Mouse (Mus musculus) heart, embryonic 14.5 days (tissue): ENCODE data around the gene Ttll8. TPM values are rescaled to one million over a fixed set of nuclear protein-coding genes. Genes with fewer than 3 reads are reported as not detected.

Experiments
- ATAC-seq: fragments of 200-750 bp; cut with Nextera tagmentation; 2 replicates; pipeline ENCODE4 v1.8.0; 2017; ENCODE audit warnings: low read depth, moderate TSS enrichment; ENCODE audit not compliant: insufficient number of reproducible peaks, insufficient read depth, low FRiP score
- H3K27ac ChIP-seq, 2 experiments: fragments of 200-500 bp in 1 of 2; fragments of 300-500 bp in 1 of 2; sonication (generic) in 1 of 2; replicated peaks in 1 of 2; 2 replicates each; pipeline ENCODE4 v1.5.1; 2012 to 2014; ENCODE audit warnings: low read depth in 2 of 2, low read length in 2 of 2, control low read depth in 1 of 2, mild to moderate bottlenecking in 1 of 2, mixed read lengths in 1 of 2; ENCODE audit not compliant: control insufficient read depth in 1 of 2, insufficient read depth in 1 of 2
- H3K27me3 ChIP-seq: fragments of 300-500 bp; sonication (generic); 2 replicates; pipeline ENCODE4 v1.6.1; 2014; ENCODE audit warnings: mild to moderate bottlenecking, low read length, control low read depth; ENCODE audit not compliant: control insufficient read depth, insufficient read depth
- H3K36me3 ChIP-seq: fragments of 300-500 bp; sonication (generic); 2 replicates; pipeline ENCODE4 v1.6.1; 2014; ENCODE audit warnings: mild to moderate bottlenecking, control low read depth, low read length, mixed read lengths; ENCODE audit not compliant: control insufficient read depth, insufficient read depth
- H3K4me1 ChIP-seq, 2 experiments: fragments of 200-500 bp in 1 of 2; fragments of 300-500 bp in 1 of 2; sonication (generic) in 1 of 2; 2 replicates each; pipeline ENCODE4 v1.6.1; 2012 to 2014; ENCODE audit warnings: low read length in 2 of 2, control low read depth in 1 of 2, mixed read lengths in 1 of 2; ENCODE audit not compliant: control insufficient read depth in 2 of 2, insufficient read depth in 2 of 2
- H3K4me2 ChIP-seq: fragments of 300-500 bp; sonication (generic); 2 replicates; pipeline ENCODE4 v1.6.1; 2014; ENCODE audit warnings: mild to moderate bottlenecking, low read length
- H3K4me3 ChIP-seq, 2 experiments: fragments of 200-500 bp in 1 of 2; fragments of 300-500 bp in 1 of 2; sonication (generic) in 1 of 2; 2 replicates each; pipeline ENCODE4 v1.5.1; 2012 to 2014; ENCODE audit warnings: low read length in 2 of 2, mild to moderate bottlenecking in 2 of 2, control low read depth in 1 of 2, low read depth in 1 of 2, moderate library complexity in 1 of 2; ENCODE audit not compliant: control insufficient read depth in 1 of 2, insufficient read depth in 1 of 2
- H3K9ac ChIP-seq: fragments of 300-500 bp; sonication (generic); 2 replicates; pipeline ENCODE4 v1.6.1; 2014; ENCODE audit warnings: mild to moderate bottlenecking, low read length
- H3K9me3 ChIP-seq: fragments of 300-500 bp; sonication (generic); 2 replicates; pipeline ENCODE4 v1.6.1; 2016; ENCODE audit warnings: low read length, control low read depth; ENCODE audit not compliant: control insufficient read depth
- WGBS: fragments of 180-500 bp; shearing (Covaris S2); extraction: QIAGEN DNeasy Blood & Tissue Kit; methylation state at CpG from one replicate; pipeline ENCODE4 v1.1.7; 2014; 5-methylcytosine and 5-hydroxymethylcytosine counted together
- polyA plus RNA-seq: library from polyadenylated mRNA; unstranded; fragments of >200 nt; fragmentation: Nextera tagmentation; extraction: Ambion mirVana; gene quantifications from 2 replicates; pipeline ENCODE4 v1.2.1, GENCODE M21; 2014

Ttll8 gene
- polyA plus RNA-seq, 1 experiment from 2014 or later, result not detected

DNA sequence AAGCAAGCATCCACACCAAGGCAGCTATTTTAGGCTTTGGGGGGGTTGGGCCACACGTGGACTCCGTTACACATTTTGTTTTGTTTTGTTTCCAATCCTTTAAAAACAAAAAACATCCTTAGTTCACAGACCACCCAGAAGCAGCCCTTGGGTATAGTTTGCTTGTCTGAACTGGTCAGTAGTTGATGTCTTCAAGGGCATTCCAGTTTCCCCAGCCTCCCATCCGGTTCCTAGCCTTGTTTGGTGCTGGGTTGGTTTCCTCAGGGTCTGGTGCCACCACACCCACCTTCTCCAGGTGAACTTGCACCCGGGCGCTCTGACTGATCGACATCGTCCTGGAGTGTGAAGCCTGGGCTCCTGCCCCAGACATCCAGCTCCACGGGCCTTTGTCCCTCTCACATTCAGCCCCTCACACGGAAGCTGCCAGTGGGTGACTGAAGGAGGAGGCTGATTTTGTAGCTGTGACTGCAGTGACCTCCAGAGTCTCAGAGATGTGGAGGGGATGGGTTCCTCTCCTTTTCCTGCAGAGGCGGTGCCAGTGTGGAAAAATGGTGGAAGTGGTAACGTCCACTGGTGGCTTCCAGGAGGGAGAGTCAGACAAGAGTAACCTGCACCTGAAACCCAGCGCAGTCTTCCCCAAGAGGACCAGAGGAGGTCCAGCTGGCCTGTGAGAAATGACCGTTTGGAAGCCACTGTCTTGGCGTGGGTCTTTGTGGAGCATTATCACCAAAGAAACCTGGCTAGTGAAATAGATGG is 50.0 kb downstream of the Ttll8 start:
- no peak overlapping the region for H3K9ac ChIP-seq
- no peak overlapping the region for H3K4me2 ChIP-seq
- H3K36me3 ChIP-seq, result no peaks in the 10 kb centered on the region
- WGBS, result 78% methylated on average over 14 of the region's 14 CpGs
- H3K27ac ChIP-seq, result no peak overlapping the region
- H3K4me1 ChIP-seq, result no peaks in the 10 kb centered on the region
- H3K4me3 ChIP-seq, result no peak overlapping the region
- H3K27me3 ChIP-seq, result no peaks in the 10 kb centered on the region
- no peak for ATAC-seq
- no peaks in the 10 kb centered on the region for H3K9me3 ChIP-seq

- no peak overlapping the region for H3K27ac ChIP-seq
- H3K4me1 ChIP-seq, result no peaks in the 10 kb centered on the region
- WGBS, result 63% methylated on average over 1 of the region's 1 CpGs
- no peaks in the 10 kb centered on the region for H3K9me3 ChIP-seq
- no peaks in the 10 kb centered on the region for H3K36me3 ChIP-seq
- ATAC-seq, result no peak
- no peak overlapping the region for H3K9ac ChIP-seq
- H3K4me3 ChIP-seq, result no peak overlapping the region
- H3K27me3 ChIP-seq, result no peaks in the 10 kb centered on the region
- H3K4me2 ChIP-seq, result no peak overlapping the region
Measured at GRCm38 (mm10) chr15:88903086-88903485, 51.1 kb downstream of the Ttll8 start.

- WGBS, result 82% methylated on average over 15 of the region's 15 CpGs
- no peak for ATAC-seq
- H3K4me3 ChIP-seq, result no peak overlapping the region
- H3K36me3 ChIP-seq, result no peaks in the 10 kb centered on the region
- no peaks in the 10 kb centered on the region for H3K27me3 ChIP-seq
- no peaks in the 10 kb centered on the region for H3K4me1 ChIP-seq
- no peak overlapping the region for H3K27ac ChIP-seq
- H3K9ac ChIP-seq, result no peak overlapping the region
- H3K9me3 ChIP-seq, result no peaks in the 10 kb centered on the region
- H3K4me2 ChIP-seq, result no peak overlapping the region
Measured at GRCm38 (mm10) chr15:88902200-88902875, 51.9 kb downstream of the Ttll8 start.

DNA sequence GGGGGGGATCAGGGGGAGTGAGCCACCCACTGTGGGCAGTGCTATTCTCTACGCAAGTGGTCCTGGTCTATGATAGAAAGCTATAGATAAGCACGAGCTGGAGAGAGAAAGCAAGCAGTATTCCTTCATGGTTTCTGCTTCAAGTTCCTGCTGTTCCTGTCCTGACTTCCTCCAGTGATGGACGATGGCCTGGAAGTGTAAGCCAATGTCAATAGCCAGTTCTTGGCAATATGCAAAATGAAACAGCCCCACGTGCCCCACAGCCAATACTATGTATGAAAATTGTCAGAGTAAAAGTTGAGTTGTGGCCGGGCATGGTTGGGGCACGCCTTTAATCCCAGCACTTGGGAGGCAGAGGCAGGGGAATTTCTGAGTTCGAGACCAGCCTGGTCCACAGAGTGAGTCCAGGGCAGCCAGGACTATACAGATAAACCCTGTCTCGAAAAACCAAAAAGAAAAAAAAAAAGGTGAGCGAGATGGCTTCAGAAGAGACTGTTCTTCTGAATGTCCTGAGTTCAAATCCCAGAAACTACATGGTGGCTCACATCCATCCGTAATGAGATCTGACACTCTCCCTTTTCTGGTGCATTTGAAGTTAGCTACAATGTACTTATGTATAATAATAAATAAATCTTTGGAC is 57.8 kb downstream of the Ttll8 start:
- no peaks in the 10 kb centered on the region for H3K9me3 ChIP-seq
- no peaks in the 10 kb centered on the region for H3K36me3 ChIP-seq
- H3K27me3 ChIP-seq, result 0 out of 2 replicates have a peak, but pooled peaks cover 7% of the 10 kb centered on the region
- ATAC-seq, result no peak
- WGBS, result 68% methylated on average over 10 of the region's 10 CpGs
- no peak overlapping the region for H3K4me3 ChIP-seq
- H3K4me1 ChIP-seq, result peaks cover under 1 to 1% of the 10 kb centered on the region in 2 experiments; a peak in 2 of 4 replicates
- no peak overlapping the region for H3K27ac ChIP-seq
- no peak overlapping the region for H3K4me2 ChIP-seq
- no peak overlapping the region for H3K9ac ChIP-seq

- no peak for ATAC-seq
- Histone ChIP-seq H3K27me3 (0 out of 2 replicates have a peak, but pooled peaks cover 7% of the 10 kb centered on the region), H3K4me1 (peaks cover 5 to 6% of the 10 kb centered on the region in 2 experiments), H3K36me3 (no peaks in the 10 kb centered on the region), H3K4me2 (no peak overlapping the region), H3K4me3 (no peak overlapping the region), H3K27ac (no peak overlapping the region), H3K9me3 (no peaks in the 10 kb centered on the region), H3K9ac (no peak overlapping the region)
- 85% methylated on average over 6 of the region's 6 CpGs for WGBS
Measured at GRCm38 (mm10) chr15:88895891-88896290, 58.3 kb downstream of the Ttll8 start.

- Histone ChIP-seq H3K9me3 (no peaks in the 10 kb centered on the region), H3K4me3 (no peak overlapping the region), H3K27me3 (0 out of 2 replicates have a peak, but pooled peaks cover 7% of the 10 kb centered on the region), H3K36me3 (no peaks in the 10 kb centered on the region), H3K27ac (no peak overlapping the region), H3K4me2 (no peak overlapping the region), H3K4me1 (peaks cover 6 to 11% of the 10 kb centered on the region in 2 experiments), H3K9ac (no peak overlapping the region)
- 58% methylated on average over 7 of the region's 7 CpGs for WGBS
- ATAC-seq, result no peak
Measured at GRCm38 (mm10) chr15:88895119-88895518, 59.1 kb downstream of the Ttll8 start.

DNA sequence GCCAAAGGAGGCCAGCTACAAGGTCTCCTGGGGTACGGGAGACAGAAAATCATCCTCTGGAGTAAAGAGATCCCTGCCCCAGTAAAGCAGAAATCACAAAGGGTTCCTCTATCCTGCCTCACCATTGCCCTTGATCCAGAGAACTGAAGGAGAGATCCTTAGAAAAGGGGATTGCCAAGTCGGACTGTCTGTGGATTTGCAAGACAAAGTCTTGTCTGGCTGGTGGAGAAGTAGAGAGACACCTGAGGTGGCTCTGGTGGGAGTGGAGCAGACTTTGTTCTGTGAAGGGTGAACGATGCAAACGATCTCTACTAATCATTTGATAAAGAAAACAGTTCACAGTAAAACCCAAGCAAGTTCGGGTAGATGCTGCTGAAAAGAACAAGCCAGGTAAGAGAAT is 61.3 kb downstream of the Ttll8 start:
- Histone ChIP-seq H3K27ac (no peak overlapping the region), H3K36me3 (no peaks in the 10 kb centered on the region), H3K9me3 (no peaks in the 10 kb centered on the region), H3K9ac (no peak overlapping the region), H3K4me3 (no peak overlapping the region), H3K27me3 (0 out of 2 replicates have a peak, but pooled peaks cover 7% of the 10 kb centered on the region), H3K4me1 (peaks cover 6 to 11% of the 10 kb centered on the region in 2 experiments), H3K4me2 (no peak overlapping the region)
- no peak for ATAC-seq
- WGBS, result 73% methylated on average over 5 of the region's 5 CpGs
